Mouse (Mus musculus) adrenal gland, postnatal 10 days (tissue): ENCODE data around the gene Rabep1. TPM values are rescaled to one million over a fixed set of nuclear protein-coding genes. Genes with fewer than 3 reads are reported as not detected.
A peak's percentile ranks its signal among the peaks of the same experiment; 100 is the strongest.

Experiments
- DNase-seq: peaks from one replicate; pipeline ENCODE4 v3.0.0; 2021; ENCODE audit warnings: mixed read lengths
- long read RNA-seq, 2 experiments: library from polyadenylated mRNA; stranded (forward); transcript quantifications; one replicate each; pipeline ENCODE4 v2.0.0; 2021
- total RNA-seq, 2 experiments: library from RNA; stranded (reverse); gene quantifications; 2 replicates each; pipeline ENCODE4 v1.2.3; 2021

Rabep1 gene
- total RNA-seq: 10 to 100 TPM; 73.1 to 75.0 TPM
- long read RNA-seq, experiment 1, full-length matches to known transcripts: 15 of 39 reads
- long read RNA-seq, experiment 1, partial matches to known transcripts: 14 of 39 reads
- long read RNA-seq, experiment 1, other reads (novel, unspliced or antisense): 10 of 39 reads
- long read RNA-seq, experiment 2, full-length matches to known transcripts: 15 of 34 reads
- long read RNA-seq, experiment 2, partial matches to known transcripts: 7 of 34 reads
- long read RNA-seq, experiment 2, other reads (novel, unspliced or antisense): 12 of 34 reads

DNA sequence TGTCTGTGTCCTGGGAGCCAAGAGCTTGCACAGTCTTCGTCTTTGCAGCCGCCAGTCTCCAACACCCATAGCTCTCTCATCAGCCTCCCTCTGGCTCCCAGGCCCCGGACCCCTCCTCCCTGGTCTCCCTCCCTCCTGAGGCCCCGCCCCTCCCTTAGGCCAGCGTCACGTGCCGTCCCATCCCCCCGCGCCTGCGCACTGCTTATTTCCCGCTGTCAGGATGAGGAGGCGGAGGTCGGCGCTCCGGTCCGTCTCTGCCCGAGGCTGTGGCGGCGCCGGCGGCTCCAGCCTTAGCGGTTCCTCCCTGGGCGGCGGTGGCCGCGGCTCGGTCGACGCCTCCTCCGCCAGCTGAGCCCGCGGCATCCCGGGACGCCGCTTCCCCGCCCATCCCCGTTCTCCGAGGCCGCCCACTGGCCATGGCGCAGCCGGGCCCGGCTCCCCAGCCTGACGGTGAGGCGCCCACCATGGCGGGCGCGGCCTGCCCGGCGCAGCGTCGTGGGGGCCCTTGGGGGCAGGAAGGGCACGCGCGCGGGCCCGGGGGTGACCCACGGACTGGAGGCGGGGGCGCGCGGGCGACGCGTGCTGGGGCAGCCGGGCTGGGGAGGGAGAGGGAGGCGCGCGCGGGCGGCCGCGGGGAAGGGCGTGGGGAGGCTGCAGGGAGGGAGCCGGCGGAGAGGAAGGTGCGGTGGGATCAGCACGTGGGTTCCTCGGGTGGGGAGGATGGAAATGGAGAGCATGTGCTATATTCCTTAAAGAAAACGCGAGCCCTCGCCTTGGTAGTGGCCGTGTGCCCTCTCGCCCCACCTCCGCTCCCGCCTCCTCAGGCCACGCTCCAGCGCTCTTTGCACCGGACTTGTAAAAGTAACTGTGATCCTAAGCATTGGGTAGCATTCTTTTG is at the start of gene Rabep1:
Gene Rabep1 (plus strand): TSS at position 220 of the 898 bp plus-strand sequence.
- peak; percentile 99 for DNase-seq

DNA sequence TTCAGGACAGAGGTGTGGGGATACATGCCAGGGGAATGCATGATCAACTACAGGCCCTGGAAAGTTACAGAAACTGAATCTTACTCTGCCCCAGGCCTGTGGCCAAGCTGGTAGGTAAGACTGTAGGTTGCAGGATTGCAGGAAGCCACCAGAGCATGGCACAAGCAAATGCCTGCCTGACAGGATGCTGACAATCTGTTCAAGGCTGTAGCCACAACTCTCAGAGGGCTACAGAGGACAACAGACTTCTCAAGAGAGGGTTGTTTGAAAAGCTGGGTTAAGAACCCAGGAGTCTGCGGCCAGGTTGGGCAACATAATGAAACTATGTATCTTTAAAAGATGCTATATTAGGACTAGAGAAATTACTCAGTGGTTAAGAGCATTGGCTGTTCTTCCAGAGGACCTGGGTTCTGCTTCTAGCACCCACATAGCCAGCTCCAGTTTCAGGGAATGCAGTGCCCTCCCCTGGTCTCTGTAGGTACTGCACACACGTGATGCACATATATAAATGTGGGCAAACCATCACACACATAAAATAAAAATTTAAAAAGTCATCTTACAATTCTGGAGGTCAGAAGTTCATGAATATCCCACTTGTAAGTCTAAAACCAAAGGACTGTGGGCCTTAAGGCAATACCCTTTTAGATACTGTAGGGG is 42.2 kb upstream of the Rabep1 start:
- DNase-seq: no peak

DNA sequence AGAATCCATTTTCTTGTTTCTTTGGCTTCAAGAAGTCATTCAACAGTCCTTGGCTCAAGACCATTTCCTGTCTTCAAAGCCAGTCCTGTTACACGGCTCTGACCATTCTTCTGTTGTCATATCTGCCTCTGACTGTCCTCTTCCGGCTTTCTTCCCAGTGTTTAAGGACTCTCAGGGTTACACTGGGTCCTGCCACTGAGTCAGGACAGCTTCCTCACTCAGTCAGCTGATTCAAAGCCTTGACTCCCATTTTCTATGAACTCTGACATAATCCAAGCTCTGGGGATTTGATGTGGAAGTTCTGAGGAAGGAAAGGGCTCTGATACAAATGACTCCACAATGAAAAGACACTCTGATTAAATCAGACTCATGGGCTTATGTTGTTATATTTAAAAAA is 41.7 kb upstream of the Rabep1 start:
- no peak for DNase-seq

DNA sequence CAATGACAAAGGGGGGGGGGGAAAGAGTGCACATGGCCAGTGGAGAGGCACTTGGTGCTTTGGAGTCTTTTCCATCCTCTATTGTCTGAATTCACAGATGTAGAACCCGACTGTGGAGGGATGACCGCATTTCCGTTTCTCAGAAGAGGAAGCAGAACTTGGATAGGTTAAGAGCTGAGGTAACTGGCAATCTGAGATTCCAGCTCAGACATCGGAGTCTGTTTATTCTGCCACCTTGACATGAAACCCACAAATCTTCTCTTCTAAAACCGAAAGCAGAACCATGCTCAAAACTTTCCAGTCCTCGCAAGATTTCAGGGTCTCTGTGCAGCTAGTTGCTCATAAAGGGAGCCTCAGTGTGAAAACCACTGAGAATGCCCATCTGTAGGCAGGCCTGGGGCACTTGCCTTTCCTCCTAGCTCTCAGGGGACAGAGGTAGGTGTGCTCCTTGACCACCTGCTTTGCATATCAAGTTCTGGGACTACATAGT is 40.8 kb upstream of the Rabep1 start:
- DNase-seq: no peak

DNA sequence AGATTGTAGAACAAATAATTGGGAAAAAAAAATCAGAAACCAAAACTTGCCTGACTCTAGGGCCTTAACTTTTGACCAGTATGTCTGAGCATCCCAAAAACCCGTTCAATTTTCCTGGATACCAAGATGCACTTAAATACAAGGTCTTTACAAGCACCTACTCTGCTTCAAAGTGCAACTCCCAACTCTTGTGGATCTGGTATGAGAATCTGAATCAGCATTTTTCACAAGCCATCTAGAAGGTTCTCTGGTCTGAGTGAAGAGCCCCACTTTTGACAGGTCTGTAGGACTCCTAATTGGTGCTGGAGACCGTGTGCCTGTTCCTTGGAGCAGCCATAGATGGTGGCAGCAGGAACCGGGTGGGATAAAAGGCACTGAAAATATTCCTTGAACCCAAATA is 40.2 kb upstream of the Rabep1 start:
- DNase-seq: no peak

DNA sequence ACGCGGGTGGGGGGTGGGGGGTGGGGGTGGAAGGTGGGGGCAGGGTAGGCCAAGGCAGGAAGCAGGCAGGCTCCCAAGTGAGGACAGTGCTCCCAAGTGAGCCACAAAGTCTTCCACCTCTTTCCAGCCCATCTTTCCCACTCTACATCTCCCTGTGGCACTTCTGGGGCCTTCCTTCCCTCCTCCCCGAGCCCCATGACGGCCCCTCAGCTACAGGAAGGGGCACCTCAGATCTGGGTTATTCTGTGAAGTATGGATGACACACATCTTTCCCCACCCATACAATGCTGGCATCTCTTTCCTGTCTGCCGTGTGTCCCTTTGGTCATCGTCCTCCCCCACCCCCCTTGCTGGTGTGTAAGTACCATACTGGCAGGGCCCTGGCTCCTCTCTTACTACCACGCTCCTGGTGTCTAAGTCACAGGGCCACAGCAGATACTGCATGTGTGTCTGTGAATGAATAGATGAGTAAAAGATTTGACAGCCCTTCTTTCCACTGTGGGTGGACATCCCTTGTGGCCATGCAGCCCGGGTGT is 38.9 kb upstream of the Rabep1 start:
- DNase-seq: no peak

DNA sequence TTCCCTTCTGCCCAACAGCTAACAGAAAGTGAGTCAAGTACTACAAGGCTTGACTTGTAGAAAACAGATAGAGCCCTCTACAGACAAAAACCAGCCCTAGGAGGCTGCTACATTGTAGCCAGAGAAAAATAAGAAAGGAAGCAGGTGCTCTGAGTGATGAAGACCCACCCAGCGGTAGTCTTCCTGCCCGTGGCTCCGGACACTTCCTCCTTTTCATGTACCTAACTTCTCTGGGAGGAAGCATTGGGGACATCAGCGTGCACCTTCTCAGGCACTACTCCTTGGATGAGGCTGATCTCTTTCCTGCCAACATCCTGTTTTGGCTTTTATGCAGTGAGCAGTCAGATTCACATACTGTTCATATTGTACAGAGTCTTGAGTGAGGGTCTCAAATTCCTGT is 37.9 kb upstream of the Rabep1 start:
- no peak for DNase-seq

DNA sequence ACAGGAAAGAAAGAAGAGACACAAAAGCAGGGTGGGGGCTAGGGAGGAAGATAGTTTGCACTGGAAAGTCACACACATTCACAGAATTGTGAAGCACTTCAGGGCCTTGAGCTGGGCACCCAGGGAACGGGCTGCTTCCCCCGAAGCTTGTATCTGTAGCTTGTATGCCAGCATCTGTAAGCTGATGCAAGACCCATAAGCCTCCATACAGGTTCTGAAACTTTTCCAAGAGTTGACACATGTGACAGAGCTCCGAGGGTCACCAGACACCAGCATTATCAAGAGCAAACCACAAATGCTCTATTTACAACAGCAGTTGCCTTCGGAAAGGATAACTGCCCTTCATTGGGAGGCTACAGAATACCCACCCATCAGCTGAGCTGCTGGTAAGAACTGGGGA is 36.9 kb upstream of the Rabep1 start:
- DNase-seq: no peak

DNA sequence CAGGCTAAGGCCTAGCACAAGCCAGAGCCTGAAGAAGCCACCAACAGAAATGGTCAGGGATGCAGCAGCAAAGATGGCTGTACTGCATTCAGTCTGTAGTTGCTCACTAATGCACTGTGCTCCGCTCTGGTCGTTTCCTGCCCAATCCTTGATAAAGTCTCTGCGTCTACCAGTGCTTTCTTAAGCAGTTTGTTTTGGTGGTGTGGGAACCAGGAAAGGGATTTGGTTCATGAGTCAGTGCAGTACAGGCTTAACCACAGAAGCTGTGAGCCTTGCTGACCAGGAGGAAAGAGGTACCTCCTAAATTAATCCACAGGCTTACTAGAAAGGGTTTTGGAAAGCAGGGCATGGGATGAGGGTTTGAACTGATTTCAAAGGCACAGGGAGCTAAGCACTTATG is 36.5 kb upstream of the Rabep1 start:
- no peak for DNase-seq

DNA sequence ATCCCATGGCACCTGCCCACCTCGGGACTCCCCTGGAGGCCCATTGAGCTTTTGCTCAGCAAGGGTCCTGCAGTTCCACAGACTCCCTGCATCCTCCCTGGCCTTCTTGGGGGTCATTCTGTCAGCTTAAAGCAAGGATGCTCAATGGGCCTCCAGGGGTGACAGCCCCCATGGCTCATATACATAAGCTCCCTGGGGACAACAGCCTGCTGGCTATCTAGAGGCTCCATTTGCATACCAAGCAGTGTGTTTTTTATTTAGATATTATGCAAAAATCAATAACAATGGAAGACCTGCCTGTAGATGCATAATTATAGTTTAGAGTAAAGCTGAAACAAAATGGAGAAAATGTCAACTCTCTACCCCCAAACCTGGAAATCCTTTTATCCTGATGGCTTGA is 35.6 kb upstream of the Rabep1 start:
- DNase-seq: no peak

DNA sequence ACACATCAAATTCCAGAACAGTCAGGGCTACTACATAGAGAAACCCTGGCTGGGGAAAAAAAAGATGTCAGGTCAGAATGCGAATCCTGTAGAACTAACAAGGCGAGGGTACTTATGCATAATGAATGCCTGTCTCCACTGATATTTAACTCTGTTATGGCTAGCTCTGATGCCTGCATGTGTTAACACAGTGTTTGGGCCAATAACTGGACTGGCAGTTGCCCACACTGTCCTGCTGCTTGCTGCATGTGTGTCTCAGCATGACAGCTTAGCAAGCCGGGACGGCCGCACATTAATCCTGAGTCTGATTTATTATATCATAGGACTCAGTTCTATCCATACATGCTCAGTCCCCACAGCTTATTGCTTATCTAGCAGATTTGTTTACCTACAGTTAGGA is 33.5 kb upstream of the Rabep1 start:
- no peak for DNase-seq

DNA sequence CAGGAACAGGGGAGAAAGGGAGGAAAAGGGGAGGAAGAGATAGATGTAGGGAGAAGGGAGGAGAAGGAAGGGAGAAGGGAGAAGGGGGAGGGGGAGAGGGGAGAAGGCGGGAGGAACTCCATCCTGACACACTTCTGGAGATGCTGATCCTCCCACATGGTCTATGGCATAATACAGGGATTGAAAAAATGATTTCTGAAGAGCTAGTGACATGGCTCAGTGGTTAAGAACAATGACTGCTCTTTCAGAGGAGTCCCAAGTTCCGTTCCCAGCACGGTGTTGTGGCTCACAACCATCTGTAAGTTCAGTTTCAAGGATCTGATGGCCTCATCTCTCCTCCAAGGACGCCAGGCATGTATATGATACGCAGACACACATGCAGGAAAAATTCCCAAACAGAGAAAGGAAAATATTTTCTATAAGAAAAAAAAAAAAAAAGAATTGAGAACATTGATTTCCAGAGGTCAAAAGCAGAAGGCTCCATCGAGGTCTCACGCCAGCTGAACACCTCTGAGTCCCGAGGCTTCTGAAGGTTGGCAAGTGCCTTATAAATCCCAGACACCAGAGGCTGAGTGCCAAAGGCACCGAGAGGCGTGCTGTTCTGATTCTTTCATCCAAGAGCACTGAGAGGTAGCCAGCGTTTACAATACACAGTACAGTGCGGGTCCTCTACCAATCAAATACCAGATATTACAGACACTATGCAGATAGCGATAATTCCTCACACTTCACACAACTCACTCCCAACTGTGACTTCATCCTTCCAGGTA is 32.9 kb upstream of the Rabep1 start:
- no peak for DNase-seq

DNA sequence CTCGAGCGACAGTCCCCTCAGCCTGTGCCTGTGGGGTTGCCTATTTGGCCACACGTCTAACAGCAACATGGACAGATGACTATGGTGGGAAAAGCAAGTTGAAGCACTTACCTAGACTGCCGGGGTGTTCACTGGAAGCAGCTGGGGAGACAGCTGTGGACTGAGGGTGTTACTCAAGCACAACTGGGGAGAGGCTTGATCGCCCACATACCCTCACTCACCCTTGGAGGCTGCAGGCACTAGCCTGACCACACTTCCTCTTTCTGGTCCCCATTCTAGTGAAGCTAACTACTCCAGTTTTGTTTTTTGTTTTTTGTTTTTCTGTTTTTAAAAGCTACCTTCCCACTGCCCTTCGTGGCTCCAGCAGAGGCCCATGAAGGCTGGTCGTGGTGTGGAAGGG is 32.2 kb upstream of the Rabep1 start, which contains the start of gene Scimp:
Gene Scimp (minus strand): TSS at position 222 of the 400 bp plus-strand sequence.
- DNase-seq: no peak

DNA sequence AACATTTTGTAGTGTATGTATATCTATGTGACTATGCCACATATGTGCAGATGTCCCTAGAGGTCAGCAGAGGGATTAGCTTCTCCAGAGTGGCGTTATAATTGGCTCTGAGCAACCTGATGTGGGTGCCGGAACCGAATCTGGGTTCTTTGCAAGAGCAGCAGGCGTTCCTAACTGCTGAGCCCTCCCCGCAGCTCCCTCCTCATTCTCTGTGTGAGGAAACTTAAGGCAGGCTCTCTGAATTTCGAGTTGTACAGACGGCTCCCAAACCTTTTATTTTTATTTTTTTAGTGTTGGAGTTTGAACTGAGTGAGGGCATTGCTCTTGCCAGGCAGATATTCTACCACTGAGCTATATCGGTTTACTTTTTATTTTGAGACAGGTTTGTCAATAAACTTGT is 29.5 kb upstream of the Rabep1 start:
- DNase-seq: no peak

DNA sequence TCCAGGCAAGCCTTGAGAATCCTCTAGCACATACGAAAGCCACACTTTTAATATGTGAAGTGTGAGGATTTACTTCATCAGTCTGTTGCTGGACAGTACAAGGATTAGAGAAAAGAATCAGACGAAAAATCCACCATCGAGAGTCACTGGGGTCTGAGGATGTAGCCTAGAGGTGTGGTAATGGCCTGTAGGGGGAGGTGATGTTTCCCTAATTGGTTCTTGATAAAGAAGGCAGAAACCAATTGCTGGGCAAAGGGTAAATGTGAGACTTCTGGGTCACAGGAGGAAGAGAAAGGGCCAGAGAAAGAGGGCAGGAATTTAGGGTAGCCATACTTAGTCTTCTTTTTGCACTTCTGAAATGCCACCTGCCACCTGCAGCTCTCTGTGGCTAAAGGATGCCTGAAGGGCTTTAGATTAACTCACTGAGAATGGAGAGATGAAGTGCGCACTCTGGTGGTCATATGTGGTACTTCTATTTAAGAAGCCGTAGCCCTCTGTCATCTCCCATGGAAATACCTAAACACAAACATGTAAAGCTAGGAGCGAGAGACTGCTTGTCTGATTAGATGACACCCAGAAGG is 29.0 kb upstream of the Rabep1 start:
- DNase-seq: peak; percentile 71

DNA sequence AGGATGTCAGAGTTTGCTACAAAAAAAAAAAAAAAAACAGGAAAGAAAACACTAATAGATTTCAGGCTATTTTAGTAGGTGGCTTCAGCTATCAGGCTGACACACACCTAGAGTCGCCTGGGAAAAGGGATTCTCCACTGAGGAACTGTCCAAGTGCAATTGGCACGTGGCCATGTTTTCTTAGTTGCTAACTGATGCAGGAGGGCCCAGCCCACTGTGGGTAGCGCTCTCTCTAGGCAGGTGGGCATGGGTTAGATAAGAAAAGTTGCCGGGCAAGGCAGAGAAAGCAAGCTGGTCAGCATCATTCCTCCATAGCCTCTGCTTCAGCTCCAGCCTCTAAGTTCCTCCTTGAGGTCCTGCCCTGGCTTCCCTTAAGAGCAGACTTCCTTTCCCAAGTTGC is 27.8 kb upstream of the Rabep1 start:
- no peak for DNase-seq

DNA sequence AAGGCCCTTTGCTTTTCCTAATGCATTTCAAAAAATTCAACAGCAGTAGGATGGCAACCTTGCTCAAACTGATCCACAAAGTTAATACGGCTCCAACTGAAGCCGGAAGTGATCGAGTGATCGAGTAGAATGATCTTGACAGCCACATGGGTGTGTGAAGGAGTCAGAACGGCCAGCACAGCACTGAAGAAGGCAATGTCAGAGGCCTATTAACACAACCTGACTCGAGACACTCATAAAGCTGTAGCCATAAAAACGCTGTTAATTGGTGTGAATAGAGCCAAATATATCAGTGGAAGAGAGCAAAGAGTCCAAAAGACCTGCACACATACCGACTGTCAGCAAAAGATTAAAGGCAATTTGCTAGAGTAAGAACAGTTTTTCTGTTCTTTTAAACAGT is 24.5 kb upstream of the Rabep1 start:
- no peak for DNase-seq

DNA sequence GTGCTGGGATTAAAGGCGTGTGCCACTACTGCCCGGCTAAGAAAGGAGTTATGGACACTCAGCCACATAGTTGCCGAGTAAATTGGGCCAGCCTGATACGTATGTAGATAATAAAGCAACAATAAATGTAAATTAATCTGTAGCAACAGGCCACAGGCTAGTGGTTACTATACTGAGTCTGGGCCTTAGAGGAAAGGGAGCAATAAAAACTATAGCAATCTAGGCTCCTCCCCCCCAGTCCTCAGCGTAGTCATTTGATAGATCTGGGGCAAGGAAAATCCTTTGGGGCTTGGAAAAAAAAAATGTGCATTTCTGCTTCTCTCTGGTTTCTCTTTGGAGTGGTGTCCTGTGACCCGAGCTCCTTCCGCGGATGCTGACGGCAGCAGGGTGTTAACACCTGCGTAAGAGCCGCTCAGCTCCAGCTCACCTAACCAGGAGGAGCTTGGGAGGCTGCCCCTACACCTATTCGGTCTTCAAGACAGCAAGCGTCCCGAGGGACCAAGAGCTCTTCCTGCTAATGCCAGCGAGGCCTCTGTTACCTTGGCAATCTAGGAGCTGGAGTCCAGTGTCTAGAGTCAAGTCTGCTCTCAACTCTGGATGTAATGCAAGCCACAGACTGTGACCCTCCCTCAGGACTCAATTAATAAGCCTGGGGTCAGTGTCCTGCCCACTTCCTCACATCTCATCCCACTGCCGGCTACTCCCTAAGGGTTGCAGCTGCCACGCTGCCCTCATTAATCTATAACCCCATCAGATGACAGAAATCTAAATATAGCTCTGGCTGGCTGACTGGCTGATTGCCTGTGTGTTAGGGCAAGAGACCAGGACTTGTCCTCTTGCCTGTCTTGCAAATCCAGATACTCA is 22.6 kb upstream of the Rabep1 start:
- peak; percentile 73 for DNase-seq

DNA sequence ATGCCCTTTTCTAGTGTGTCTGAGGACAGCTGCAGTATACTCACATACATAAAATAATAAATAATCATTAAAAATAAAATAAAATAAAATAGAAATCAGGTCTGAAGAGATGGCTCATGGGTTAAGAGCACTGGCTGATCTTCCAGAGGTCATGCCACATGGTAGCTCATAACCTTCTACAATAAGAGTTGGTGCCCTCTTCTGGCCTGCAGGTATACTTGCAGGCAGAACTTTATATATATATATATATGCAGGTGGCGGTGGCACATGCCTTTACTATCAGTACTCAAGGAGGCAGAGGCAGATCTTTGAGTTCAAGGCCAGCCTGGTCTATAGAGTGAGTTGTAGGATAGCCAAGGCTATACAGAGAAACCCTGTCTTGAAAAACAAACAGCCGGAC is 18.4 kb upstream of the Rabep1 start:
- no peak for DNase-seq

DNA sequence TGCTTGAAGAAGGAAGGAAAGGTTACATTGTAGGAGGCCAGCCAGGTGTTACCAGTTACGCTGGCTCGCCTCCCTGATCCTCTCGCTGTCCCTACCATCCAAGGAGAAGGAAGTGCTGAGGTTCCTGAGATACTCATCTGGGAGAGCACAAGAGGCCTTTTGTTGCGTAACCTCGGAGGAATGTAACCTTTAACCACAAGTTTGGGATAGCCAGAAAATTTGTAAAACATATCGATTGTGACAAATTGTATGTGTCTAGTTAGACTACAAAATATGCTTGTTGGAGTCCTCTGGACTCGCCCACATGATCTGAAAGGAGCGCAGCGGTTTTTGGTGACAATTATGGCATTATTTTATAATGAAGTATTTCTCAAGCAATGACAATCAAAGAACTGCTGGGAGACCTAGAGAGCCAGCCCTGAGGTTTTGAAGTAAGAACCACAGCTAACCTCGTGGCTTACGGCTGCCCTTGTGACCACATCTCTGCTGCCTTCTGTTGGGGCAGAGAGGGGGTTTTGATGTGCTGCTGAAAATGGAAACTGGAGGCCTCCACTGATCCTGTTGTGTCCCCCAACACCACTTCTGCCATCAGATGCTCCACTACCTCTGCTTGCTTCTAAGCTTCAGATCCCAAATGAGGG is 15.5 kb upstream of the Rabep1 start:
- DNase-seq: no peak
